Mouse (Mus musculus) right cerebral cortex, postnatal 4 days (tissue): ENCODE measurements around the gene Erbb3.
A peak's percentile ranks its signal among the peaks of the same experiment; 100 is the strongest.

Experiments
- DNase-seq: peaks from one replicate; pipeline ENCODE4 v3.0.0-alpha.2; 2022

Erbb3 gene

GRCm38 (mm10) chr10:128606483-128606882, 17.0 kb upstream of the Erbb3 start:
- DNase-seq = no peak

- DNase-seq = no peak
Measured at GRCm38 (mm10) chr10:128602470-128603128, 13.1 kb upstream of the Erbb3 start.

GRCm38 (mm10) chr10:128601499-128601898, 12.0 kb upstream of the Erbb3 start:
- no peak for DNase-seq

GRCm38 (mm10) chr10:128598476-128598875, 9.0 kb upstream of the Erbb3 start:
- DNase-seq = no peak

GRCm38 (mm10) chr10:128592797-128593196, 3.3 kb upstream of the Erbb3 start:
- no peak for DNase-seq

- no peak for DNase-seq
Measured at GRCm38 (mm10) chr10:128591436-128591835, 2.0 kb upstream of the Erbb3 start.

- DNase-seq = peak; percentile 77
Measured at GRCm38 (mm10) chr10:128590193-128590690, 790 bp upstream of the Erbb3 start.

GRCm38 (mm10) chr10:128588775-128589463, 533 bp downstream of the Erbb3 start:
- DNase-seq = no peak

- DNase-seq = no peak
Measured at GRCm38 (mm10) chr10:128588136-128588535, 1.3 kb downstream of the Erbb3 start.

GRCm38 (mm10) chr10:128587697-128588096, 1.8 kb downstream of the Erbb3 start:
- DNase-seq = no peak

GRCm38 (mm10) chr10:128587120-128587519, 2.3 kb downstream of the Erbb3 start:
- DNase-seq = no peak

- no peak for DNase-seq
Measured at GRCm38 (mm10) chr10:128586546-128586945, 2.9 kb downstream of the Erbb3 start.

- DNase-seq = no peak
Measured at GRCm38 (mm10) chr10:128584386-128584785, 5.1 kb downstream of the Erbb3 start.

- DNase-seq = no peak
Measured at GRCm38 (mm10) chr10:128583644-128584043, 5.8 kb downstream of the Erbb3 start.

- DNase-seq = no peak
Measured at GRCm38 (mm10) chr10:128579731-128580130, 9.7 kb downstream of the Erbb3 start.

- DNase-seq = no peak
Measured at GRCm38 (mm10) chr10:128579298-128579697, 10.2 kb downstream of the Erbb3 start.

GRCm38 (mm10) chr10:128578330-128578729, 11.1 kb downstream of the Erbb3 start:
- DNase-seq = no peak

- DNase-seq = no peak
Measured at GRCm38 (mm10) chr10:128575063-128575462, 14.4 kb downstream of the Erbb3 start.

- DNase-seq = peak; percentile 95
Measured at GRCm38 (mm10) chr10:128565788-128566531, 23.5 kb downstream of the Erbb3 start, which contains the start of gene Pa2g4. Gene Pa2g4 (minus strand): TSS chr10:128565987.

- no peak for DNase-seq
Measured at GRCm38 (mm10) chr10:128565206-128565787, 24.2 kb downstream of the Erbb3 start.

- no peak for DNase-seq
Measured at GRCm38 (mm10) chr10:128563544-128563943, 25.9 kb downstream of the Erbb3 start.

GRCm38 (mm10) chr10:128556963-128557362, 32.5 kb downstream of the Erbb3 start:
- DNase-seq = no peak

GRCm38 (mm10) chr10:128556286-128556685, 33.2 kb downstream of the Erbb3 start:
- DNase-seq = no peak
